Mouse (Mus musculus): ENCODE measurements around the gene Ubtd2.

DNA sequence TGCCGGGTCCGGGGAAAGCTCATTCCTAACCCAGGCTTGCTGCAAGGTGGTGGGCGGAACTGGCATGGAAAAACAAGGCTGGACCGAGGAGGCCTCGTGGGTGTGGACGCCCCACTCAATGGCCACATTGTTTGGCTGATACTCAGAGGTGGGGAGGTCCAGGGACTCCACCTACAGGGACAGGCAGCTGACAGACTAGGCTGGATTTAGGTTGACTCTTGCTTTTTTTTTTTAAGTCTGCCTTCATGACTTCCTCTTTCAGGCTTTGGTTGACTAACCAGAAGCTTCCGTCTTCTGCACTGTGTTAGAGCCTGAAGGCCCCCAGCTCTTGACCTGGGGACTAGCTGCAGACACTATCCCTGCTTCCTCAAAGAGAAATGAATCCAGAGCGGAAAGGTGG lies 109.9 kb downstream of the Ubtd2 start:
- TF ChIP-seq CTCF (IDR thresholded peaks at IDR 0.05; ENCODE audit: insufficient read depth, low read length) (no peak), POLR2A (IDR thresholded peaks at IDR 0.05; ENCODE audit: borderline replicate concordance, extremely low read depth, low read depth, low read length) (no peak)

All from lung, adult 2 months (tissue).